Mouse (Mus musculus) CD4-positive, CD25-positive, alpha-beta regulatory T cell, adult 2 months (primary cell): Measurements from ENCODE around the gene Atp2b2.

Source experiments
- DNase-seq: peaks from one replicate; pipeline ENCODE4 v3.0.0-alpha.2; 2012; ENCODE audit warnings: low read depth, low spot score

The Atp2b2 gene

DNA sequence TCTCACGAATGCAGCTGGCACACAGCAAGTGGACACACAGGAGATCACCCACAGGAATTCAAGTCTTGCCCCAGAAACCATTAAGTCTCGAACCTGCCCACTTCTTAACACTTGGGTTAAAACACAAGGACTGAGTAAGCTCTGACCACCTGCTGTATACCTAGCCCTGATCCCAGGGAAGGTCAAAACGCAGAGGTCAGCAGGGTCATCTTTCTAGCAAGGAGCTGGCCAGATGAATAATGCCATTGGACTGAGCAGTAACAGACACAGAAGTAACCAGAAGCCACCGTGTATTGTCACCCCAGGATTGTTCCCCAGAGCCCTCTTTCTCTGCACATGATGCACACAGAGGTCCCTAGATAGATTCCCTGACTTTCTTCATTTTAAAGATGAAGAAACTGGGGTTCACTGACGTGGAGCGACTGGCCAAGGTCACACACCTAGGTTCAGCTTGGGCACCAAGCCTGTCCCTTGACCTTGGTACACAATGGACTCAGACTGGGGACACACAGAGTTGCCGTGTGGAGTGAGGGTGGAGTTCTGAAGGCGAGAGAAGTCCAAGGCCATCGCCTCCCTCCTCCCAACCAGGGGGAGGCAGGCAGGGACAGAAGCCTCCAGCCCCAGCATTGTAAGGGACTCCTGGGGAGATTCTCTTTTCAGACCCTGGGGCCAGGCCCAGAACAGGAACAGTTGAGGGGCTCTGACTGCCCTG, 182.2 kb downstream of the Atp2b2 start:
- DNase-seq, result no peak

DNA sequence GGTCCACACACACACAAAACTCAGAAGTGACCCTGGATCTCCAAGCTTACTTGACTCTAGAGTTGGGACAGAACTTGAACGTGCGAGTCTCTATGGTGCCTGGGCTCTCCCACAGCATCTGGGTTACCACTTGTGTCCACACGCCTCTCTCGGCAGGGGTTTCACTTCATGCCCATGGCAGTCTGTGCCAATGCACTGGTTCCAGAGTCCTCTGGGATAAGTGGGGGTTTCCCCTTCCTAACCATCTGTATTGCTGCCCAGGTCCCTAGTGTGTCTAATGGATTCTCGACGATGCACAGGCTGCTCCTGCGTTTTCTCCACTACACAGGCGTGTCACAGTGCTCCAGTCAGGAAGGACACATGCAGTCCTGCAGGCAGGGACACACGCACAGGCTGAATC, 184.1 kb downstream of the Atp2b2 start:
- DNase-seq, result no peak

- no peak for DNase-seq
Measured at GRCm38 (mm10) chr6:113857310-113857873, 185.0 kb downstream of the Atp2b2 start.

- no peak for DNase-seq
Measured at GRCm38 (mm10) chr6:113856790-113857189, 185.6 kb downstream of the Atp2b2 start.

DNA sequence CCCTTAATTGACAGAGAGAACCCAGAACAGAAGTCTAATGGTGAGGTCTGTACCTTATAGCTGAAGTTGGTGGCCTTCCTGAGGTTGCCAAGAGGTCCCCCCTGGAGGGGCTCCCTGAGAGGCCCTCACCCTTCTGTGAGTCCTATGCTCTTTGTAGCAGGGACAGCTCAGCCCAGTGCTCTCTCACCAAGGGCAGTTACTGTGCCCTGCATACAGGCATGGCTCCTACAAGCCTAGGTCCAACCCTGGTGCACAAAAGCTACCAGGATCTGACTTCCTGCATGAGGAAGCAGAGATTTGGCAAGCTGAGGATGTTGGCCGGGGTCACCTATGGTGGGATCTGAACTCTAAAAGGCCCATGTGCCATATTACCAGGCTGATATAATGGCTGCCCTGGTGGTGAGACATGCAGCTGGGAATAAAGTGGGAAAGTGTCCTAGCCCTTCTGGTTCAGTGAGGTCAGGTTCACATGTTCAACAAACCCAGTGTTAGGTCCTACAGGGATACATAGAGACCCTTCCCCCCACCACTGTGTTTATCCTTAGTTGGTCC, 186.2 kb downstream of the Atp2b2 start:
- DNase-seq, result no peak

- no peak for DNase-seq
Measured at GRCm38 (mm10) chr6:113855581-113855980, 186.8 kb downstream of the Atp2b2 start.

DNA sequence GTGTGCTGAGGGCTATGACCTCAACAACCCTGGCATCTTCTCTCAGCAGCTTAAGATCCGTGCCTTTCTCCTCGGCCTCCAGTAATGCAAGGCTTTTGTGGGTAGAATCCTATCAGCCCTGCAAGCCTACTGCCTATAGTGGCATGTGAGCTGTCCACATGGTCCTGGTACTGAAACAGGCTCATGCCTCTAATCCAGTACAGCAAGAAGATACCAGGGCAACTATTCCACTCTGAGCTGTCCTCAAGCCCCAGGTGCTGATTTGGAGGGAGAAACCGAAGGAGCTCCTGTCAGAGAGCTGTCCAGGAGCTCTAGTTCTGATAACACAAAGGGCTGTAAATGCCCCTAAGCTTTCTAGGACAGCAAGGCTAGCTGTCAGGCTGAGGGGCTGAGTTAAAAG, 190.1 kb downstream of the Atp2b2 start:
- no peak for DNase-seq

DNA sequence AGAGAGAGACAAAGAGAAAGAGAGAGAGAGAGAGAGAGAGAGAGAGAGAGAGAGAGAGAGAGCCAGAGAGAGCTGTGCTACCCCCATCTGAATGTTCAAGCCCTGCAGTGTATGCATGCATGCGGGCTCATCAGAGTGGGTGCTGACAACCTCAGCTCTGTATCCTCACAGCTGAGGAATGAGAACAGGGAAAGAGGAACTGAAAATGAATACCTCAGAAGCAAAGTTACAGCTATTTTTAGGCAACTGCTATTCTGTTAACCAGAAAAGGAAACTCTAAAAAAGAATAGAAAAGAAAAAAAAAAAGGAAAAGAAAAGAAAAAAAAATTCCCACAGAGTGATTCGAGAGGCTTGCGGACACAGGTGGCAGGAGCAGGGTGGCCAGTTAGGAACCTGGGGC, 192.6 kb downstream of the Atp2b2 start:
- no peak for DNase-seq

DNA sequence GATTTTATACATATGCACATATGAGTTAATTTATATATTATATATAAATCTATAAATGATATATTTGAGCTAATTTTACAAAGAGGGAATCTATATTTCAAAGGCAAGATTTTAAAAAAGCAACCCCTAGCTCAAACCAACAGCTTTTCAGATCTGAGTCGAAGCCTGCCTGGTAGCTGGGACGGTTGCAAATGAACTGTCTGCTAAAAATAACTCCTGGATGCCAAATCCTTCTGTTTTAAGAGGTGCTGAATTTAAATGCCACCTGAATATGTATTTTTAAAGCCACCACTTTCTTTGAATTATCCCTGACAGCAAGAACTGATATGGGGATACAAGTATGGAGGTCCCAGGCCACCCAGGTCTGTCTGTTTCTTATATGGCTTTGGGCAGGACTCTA, 193.8 kb downstream of the Atp2b2 start:
- DNase-seq, result no peak

DNA sequence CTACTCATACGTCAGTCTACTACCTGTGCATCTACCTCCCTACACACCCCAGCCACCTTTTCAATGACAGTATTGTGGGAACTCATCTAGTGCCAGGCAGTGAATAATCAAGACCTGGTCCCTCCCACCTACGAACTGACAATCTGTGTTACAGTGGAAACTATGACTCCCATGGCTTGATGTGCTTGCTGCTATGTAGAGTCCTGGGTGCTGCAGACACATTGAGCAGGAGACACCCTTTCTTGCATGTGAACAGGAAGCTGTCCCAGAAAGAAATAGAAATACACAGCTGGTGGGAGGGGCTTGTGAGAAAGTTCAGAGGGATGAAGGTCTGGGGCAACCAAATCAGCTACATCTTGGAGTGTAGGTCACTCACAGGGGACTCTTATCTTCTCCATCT, 195.3 kb downstream of the Atp2b2 start:
- no peak for DNase-seq

- no peak for DNase-seq
Measured at GRCm38 (mm10) chr6:113843248-113843647, 199.2 kb downstream of the Atp2b2 start.

- no peak for DNase-seq
Measured at GRCm38 (mm10) chr6:113838493-113838892, 203.9 kb downstream of the Atp2b2 start.

- no peak for DNase-seq
Measured at GRCm38 (mm10) chr6:113837740-113838139, 204.7 kb downstream of the Atp2b2 start.

DNA sequence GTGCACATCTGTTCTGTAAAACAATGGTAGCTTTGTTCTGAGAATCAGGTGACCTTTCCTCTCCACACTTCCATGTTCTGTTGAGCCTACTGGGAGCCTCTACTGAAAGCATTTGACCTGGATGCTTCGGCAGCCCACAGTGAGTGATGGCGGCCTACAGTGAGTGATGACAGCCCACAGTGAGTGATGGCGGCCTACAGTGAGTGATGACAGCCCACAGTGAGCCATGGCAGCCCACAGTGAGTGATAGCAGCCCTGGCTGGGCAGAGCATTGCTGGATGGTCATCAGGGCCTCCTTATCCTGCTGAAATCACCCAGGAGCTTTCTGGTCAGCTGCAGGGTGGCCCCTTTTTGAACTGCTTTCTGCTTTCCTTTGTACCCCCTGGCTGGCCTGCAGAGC, 205.9 kb downstream of the Atp2b2 start:
- no peak for DNase-seq

DNA sequence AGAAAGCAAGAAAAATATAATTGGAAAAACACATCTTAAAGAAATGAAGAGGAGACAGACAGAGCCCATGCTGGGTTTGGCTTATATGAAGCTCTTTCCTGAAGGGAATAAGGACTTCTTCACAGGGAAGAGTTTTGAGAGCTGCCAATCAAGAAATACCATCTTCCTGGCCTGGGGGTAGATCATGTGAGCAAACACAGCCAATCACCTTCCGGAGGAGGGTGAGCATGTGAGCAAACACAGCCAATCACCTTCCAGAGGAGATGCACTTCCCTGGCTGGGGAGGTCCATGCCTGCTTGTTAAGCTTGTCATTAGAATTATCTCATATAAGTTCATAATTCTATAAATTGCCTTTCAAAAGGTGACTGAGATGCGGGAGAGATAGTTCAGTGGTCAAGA, 211.9 kb downstream of the Atp2b2 start:
- no peak for DNase-seq

DNA sequence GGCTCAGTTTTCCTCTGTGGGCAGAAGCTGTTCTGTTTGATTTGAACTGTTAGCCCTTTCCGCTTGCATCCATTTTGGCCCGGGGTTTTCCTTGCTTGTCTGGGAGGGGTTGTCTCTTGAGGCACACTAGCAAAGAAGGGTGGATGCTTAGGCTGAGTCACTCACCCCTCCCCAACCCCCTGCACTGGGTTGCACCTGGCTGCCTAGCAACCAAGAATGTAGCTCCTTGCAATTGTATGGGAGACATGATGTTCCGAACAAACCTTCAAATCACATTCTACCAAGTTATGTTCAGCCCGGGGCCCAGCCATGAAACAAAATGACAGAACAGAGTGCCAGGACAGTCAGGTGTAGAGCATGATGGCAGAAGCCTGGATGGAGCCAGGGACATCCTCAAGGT, 215.1 kb downstream of the Atp2b2 start:
- no peak for DNase-seq

DNA sequence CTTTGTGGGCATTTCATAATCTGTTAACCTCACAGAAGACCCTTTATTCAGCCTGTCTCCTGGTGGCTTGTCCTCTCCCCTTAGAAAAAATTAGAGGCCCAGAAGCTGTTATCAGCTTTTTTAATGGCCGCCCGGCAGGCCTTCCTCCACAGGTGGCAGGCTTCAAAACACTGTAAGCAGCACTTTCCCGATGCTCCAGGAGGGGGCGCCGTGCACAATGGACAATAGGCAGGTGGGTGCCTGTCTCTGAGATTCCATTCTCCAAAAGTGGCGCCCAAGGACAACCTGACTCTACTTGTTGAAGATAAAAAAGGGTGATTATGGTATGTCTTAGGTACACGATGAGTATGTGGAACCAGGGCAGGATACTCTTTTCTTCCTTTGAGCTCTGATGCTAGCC, 220.0 kb downstream of the Atp2b2 start:
- peak; percentile 38 for DNase-seq

DNA sequence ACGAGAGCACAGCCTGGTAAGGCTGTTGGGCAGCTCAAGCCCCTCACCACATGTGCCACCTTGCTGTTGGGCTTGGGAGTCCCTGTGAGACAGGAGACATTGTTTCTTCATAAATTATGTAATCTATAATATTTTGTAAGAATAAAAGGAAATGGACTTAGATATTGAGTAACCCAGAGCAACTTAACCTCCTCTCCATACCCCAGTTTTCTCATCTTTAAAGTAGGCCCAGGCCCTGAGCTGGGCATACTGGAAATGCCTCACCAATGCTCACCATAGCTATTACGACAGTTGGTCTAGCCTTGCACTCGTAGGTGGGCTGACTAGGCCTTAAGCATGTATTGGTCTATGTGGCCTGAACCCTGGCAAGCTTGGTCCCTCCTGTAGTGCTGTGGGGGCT, 225.7 kb downstream of the Atp2b2 start:
- no peak for DNase-seq

DNA sequence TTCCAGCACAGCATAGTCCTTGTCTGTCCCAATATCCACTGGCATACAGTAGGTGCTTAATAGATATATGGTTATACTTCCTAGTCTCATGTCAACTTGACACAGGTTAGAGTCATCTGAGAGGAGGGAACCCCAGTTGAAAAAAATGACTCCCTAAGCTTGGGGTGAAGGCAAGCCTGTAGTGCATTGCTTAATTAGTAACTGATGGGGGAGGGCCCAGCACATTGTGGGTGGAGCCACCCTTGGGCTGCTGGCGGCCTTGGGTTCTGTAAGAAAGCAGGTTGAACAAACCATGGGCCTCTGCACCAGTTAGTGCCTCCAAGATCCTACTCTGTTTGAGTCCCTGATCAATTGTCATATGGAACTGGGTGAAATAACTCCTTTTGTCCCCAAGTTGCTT, 231.0 kb downstream of the Atp2b2 start:
- DNase-seq, result no peak

GRCm38 (mm10) chr6:113810667-113811066, 231.7 kb downstream of the Atp2b2 start:
- no peak for DNase-seq

DNA sequence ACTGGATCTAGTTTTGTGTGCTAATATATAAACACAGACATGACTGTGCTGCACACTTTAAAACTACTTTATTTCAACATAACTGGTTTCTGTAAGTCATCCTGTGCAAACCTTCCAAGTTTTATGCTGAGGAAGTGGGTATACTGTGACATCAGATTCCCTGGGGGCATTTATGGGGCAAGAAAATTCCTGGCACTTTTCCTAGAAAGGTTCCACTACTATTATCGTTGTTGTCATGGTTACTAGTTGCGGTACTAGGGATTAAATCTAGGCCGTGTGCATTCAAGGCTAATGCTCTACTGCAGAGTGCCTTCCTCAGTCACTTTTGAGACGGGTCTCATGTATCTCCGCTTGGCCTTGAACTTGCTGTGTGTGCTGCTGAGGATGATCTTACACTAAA, 236.2 kb downstream of the Atp2b2 start:
- DNase-seq, result no peak

DNA sequence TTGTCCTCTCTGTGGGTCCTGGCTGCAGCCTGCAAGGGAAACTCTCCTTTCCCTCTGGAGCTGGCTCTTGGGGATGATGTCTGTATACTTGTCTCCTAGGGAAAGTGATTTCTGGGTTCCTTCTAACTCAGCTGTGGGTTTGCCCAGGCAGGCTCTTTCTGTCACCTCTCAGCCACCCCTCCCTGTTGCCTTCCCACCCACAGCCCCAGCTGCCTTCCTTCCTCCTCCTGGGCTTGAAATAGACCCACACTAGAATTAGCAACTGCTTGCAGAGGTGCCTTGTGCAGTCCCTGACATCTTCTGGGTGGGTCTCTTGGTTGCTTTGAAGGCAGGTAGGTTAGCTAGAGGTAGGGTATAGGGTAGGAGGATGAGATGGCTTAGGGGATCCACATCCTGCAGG, 241.2 kb downstream of the Atp2b2 start:
- DNase-seq, result no peak

DNA sequence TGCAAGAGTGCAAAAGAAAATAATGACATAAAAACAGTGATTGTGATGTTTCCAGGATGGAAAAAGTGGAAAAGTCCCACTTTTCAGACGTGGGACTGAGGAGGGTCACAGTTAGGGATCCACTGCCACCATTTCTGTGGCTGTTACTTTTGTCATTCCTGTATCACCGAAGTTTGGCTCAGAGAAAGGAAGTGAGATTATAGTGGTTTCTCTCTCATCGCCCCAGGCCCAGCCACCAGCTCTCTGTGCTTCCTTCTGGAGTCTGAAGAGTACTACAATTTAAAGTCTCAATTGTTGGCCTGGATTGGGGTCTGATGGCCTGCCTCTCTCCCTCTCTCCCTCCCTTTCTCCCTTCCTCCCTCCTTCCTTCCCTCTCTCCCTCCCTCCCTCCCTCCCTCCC, 242.5 kb downstream of the Atp2b2 start:
- DNase-seq, result no peak

DNA sequence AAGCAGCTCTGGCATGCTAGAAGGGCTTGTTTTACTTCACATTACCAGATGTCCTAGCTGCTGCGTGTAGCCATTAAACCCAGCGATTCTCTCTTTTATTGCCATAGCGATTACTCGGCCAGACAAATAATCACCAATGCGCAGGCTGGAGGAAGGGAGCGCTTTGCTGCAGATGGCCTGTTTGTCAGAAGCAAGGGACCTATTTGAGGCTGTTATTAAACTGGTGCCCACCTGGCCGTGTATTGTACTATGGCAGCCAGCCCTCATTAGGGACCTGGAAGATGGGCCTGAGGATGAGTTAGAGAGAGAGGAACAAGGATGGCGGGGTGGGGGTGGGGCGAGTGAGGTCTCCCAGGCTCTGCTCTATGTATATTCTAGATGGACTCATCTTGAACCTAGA, 243.1 kb downstream of the Atp2b2 start:
- DNase-seq, result no peak
